Mouse (Mus musculus): ENCODE results near the gene Fbxw2.
"Not testable (repeated sequence)": the region's sequence is repeated elsewhere in the genome, so short reads cannot be mapped to it uniquely, and the experiment has no call there.

Gene Fbxw2

DNA sequence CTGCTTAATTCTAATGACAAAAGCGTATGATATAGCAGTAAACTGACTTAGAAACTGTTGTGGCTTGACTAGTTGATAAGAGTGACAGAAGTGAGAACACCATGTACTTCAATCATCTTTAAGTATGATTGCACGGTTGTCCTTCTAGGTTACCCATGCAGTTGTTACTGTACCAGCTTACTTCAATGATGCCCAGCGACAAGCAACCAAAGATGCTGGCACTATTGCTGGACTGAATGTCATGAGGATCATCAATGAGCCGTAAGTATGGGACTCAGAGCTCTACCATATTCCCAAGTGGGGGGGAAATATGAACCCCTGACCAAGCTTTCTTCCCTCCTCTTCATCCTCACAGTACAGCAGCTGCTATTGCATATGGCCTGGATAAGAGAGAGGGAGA is 52.4 kb downstream of the Fbxw2 start:
- DNase-seq (ENCODE audit: low spot score in 2 of 2): no peak

DNA sequence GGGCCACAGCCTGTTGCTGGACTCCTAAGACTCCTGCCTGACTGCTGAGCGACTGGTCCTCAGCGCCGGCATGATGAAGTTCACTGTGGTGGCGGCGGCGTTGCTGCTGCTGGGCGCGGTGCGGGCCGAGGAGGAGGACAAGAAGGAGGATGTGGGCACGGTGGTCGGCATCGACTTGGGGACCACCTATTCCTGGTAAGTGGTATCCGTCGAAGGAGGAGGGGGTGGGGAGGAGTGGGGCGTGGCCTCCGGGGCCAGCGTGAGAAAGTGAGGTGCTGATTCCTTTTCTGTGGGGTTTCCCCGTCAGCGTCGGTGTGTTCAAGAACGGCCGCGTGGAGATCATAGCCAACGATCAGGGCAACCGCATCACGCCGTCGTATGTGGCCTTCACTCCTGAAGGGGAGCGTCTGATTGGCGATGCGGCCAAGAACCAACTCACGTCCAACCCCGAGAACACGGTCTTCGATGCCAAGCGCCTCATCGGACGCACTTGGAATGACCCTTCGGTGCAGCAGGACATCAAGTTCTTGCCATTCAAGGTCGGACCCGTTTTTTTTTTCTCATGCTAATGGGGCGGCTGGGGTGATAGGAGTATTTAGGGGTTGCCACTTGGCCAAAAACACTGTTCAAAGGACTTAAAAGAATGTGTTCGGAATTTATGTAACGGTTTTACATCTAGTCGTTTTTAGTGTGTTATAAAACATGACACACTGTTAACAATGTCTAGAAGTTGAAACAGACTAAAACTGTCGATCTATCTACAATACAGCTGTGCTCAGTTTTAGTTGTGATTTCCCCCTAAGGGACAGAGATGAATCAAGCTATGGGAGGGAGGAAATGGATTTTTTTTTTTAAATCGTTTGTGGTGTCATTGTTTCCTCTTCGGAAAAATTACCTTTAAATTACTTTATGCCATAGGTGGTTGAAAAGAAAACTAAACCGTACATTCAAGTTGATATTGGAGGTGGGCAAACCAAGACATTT is 53.6 kb downstream of the Fbxw2 start:
- DNase-seq (ENCODE audit: low spot score in 2 of 2): no peak

DNA sequence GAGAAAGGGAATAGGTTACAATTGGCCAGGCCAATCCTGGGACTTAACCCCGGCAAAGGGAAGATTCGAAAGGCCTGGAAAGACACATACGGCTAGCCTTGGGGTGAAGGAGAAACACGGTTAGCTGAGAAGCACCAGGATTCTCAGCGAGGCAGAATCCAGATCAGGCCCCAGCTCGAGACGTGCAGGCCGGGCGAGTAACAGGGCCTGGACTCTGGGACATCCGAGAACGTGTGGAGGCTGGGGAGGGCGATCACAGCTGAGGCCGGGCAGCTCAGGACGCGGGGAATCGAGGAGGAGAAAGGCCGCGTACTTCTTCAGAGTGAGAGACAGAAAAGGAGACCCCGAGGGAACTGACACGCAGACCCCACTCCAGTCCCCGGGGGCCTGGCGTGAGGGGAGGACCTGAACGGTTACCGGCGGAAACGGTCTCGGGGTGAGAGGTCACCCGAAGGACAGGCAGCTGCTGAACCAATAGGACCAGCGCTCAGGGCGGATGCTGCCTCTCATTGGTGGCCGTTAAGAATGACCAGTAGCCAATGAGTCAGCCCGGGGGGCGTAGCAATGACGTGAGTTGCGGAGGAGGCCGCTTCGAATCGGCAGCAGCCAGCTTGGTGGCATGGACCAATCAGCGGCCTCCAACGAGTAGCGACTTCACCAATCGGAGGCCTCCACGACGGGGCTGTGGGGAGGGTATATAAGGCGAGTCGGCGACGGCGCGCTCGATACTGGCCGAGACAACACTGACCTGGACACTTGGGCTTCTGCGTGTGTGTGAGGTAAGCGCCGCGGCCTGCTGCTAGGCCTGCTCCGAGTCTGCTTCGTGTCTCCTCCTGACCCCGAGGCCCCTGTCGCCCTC is 54.5 kb downstream of the Fbxw2 start, which contains the start of gene Hspa5:
TSS of gene Hspa5 (plus strand) at position 603 of the 859 bp plus-strand sequence.
- DNase-seq (ENCODE audit: low spot score in 2 of 2): peak; percentile 99 to 100

DNA sequence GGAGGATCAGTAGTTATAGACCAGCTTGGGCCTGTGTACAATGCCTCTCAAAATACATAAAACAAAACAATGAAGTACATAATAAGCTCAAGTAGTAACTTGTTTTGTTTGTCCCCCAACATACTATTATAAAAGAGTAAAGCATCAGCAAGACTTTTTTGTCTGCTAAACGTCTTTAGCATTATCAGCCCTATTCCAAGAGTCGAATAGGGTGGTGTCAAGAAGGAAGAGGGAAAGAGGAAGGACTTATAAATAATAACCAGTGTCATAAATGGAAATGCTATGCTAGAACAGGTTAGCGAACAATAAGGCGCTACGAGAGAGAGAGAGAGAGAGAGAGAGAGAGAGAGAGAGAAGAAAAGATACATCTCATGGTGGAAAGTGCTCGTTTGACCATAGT is 55.2 kb downstream of the Fbxw2 start:
- no peak for DNase-seq (ENCODE audit: low spot score in 2 of 2)

DNA sequence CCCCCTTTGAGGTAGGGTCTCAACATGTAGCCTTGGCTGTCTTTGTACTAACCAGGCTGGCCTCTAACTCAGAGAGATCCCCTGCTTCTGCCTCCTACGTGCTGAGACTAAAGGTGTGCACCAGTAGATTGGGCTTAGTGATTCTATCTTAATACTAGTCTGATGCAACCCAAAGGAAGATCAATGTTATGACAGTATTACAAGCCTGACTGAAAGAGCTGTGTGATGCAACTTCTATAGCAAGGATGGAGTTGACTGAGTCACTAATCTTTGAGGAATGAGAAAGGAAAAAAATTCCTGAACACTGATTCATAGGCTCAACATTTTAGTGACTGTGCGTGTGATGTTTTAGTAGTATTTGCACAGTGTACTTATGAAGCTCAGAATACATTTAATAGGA is 56.1 kb downstream of the Fbxw2 start:
- DNase-seq (ENCODE audit: low spot score in 2 of 2): no peak

DNA sequence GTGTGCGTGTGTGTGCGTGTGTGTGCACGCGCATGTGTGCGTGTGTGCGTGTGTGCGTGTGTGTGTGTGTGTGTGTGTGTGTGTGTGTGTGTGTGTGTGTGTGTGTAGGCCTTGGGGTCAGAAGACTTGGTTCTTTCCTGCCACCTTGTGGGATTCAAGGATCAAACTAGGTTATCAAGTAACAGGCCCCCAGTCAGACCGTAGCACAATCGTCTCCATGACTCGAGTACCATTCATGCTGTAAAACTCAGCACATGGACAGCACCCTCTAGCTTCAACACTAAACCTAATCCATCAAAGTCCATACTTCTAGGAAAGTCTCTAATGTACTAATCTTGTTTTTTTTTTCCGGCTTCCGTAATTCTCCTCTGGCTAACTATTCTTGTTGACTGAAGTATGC is 61.3 kb downstream of the Fbxw2 start:
- no peak for DNase-seq (ENCODE audit: low spot score in 2 of 2)

DNA sequence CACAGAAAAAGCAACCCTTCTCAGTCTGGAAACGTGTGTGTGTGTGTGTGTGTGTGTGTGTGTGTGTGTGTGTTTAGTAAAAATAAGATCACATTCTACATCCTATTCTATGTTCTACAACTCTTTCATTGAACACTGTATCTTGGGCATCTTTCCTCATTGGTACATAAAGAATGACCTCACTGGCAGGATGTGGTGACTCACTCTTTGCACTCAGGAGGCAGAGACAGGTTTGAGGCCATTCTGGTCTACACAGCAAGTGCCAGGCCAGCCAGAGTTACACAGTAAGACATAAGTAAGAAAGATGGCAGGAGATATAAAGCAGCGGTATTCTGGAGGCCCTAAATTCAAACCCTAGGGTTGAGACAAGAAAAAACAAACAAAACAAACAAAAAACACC is 63.2 kb downstream of the Fbxw2 start:
- no peak for DNase-seq (ENCODE audit: low spot score in 2 of 2)

DNA sequence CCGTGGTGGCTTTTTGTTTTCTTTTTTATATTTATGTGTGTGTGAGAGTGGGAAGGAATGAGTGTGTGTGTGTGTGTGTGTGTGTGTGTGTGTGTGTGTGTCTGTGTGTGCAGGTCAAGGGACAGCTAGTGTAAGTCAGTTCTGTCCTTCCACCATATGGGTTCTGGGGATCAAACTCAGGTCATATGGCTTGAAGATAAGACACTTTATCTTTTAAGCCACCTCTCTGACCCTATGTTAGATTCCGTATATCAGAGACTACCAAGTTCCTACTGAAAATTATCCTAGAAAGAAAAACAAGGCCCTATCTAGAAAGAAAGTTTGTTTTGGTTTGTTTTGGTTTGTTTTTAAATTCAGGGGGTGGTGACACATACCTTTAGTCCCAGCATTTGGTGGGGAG is 63.9 kb downstream of the Fbxw2 start:
- no peak for DNase-seq (ENCODE audit: low spot score in 2 of 2)

DNA sequence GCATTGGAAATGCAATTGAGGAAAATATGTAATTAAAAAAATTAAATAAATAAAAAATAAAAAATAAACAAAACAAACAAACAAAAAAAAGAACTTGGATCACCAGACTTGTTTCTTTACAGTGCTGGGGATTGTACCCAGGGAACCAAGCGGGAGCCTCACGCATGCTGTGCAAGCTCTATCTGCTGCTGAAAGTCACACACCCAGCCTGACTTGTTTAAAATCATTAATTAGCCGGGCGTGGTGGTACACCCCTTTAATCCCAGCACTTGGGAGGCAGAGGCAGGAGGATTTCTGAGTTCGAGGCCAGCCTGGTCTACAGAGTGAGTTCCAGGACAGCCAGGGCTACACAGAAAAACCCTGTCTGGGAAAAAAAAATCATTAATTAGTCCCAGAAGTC is 64.8 kb downstream of the Fbxw2 start:
- DNase-seq (ENCODE audit: low spot score in 2 of 2): not testable (repeated sequence)

DNA sequence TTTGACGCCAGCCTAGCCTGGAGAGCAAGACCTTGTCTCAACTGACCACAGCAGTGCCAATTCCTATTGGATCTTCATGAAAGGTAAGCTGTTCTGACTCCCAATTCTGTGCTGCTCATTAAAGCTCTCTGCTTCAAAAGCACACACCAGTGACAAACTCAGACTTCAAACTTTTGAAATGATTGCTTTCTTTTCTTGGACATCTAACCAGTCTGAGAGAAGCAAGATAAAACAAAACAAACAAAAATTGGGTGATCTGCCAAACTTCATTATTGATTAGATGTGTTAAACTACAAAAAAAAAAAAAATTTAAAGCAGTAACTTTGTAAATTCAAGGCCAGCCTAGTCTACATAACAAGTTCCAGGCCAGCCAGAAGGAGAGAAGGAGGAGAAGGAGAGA is 68.8 kb downstream of the Fbxw2 start:
- DNase-seq (ENCODE audit: low spot score in 2 of 2): no peak

DNA sequence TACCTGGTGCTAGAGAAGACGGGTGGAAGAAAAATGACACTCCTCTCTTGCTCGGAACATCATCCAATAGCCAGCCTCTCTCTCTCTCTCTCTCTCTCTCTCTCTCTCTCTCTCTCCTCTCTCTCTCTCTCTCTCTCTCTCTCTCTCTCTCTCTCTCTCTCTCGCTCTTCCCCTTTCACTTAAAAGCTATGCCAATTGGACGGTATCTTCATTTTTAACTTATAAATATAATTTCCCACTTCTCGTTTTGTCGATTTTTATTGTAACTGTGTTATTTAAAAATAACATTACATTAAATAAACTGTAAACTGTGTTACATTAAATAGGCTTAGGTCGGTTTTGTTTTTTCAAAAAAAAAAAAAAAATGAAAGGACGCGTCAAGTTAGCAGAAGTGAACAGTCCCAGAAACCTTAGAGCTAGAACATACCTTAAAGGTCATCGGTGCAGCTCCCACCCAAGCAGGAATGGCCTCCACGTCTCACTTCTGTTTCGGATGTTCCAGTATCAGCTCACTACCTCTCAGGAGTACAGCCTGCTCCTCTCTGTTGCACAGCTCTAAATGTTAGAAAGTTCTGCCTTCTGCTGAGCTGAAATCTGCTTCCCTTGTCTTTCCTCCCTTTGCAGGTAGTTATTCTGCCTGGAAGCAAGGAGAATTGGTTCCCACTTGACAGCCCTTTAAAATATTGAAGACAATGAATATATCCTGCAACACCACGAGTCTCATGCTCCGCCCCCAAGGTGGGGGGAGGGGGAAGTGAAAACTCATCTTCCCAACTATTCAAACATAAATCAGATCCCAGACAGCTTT is 71.4 kb downstream of the Fbxw2 start, which contains the start of gene Gapvd1:
TSS of gene Gapvd1 (minus strand) at position 682 of the 808 bp plus-strand sequence.
- peak in 1 of 2 experiments; percentile 35 for DNase-seq (ENCODE audit: low spot score in 2 of 2)

Measured in right cerebral cortex, adult 2 months (tissue).